Mouse (Mus musculus): ENCODE results near the gene Gm49358. TPM values are rescaled to one million over a fixed set of nuclear protein-coding genes. Genes with fewer than 3 reads are reported as not detected.

Gm49358 gene
- polyA plus RNA-seq, 1 experiment, result not detected

GRCm38 (mm10) chr10:86807362-86807761, 43.6 kb downstream of the Gm49358 start:
- 95% methylated on average over 1 of the region's 1 CpGs for WGBS
- H3K4me3 ChIP-seq (replicated peaks; ENCODE audit: extremely low read depth, low read depth, low read length), result no peak overlapping the region
- TF ChIP-seq CTCF (IDR thresholded peaks at IDR 0.05; ENCODE audit: insufficient read depth, low read length) (no peak), POLR2A (IDR thresholded peaks at IDR 0.05; ENCODE audit: borderline replicate concordance, extremely low read depth, low read depth, low read length) (no peak)
- H3K4me1 ChIP-seq (ENCODE audit: control insufficient read depth, insufficient read depth, low read length), result no peaks in the 10 kb centered on the region
- DNase-seq, result no peak

- no peak for TF ChIP-seq POLR2A (IDR thresholded peaks at IDR 0.05; ENCODE audit: borderline replicate concordance, extremely low read depth, low read depth, low read length)
- Histone ChIP-seq H3K4me3 (replicated peaks; ENCODE audit: extremely low read depth, low read depth, low read length) (no peak overlapping the region), H3K4me1 (ENCODE audit: control insufficient read depth, insufficient read depth, low read length) (no peaks in the 10 kb centered on the region)
- 74% methylated on average over 15 of the region's 15 CpGs for WGBS
- no peak for DNase-seq
Measured at GRCm38 (mm10) chr10:86808013-86808758, 44.4 kb downstream of the Gm49358 start.

GRCm38 (mm10) chr10:86810000-86810399, 46.2 kb downstream of the Gm49358 start:
- WGBS, result 87% methylated on average over 9 of the region's 9 CpGs
- Histone ChIP-seq H3K4me1 (ENCODE audit: control insufficient read depth, insufficient read depth, low read length) (no peaks in the 10 kb centered on the region), H3K4me3 (replicated peaks; ENCODE audit: extremely low read depth, low read depth, low read length) (no peak overlapping the region)
- TF ChIP-seq CTCF (IDR thresholded peaks at IDR 0.05; ENCODE audit: insufficient read depth, low read length) (no peak), POLR2A (IDR thresholded peaks at IDR 0.05; ENCODE audit: borderline replicate concordance, extremely low read depth, low read depth, low read length) (no peak)
- DNase-seq, result no peak

DNA sequence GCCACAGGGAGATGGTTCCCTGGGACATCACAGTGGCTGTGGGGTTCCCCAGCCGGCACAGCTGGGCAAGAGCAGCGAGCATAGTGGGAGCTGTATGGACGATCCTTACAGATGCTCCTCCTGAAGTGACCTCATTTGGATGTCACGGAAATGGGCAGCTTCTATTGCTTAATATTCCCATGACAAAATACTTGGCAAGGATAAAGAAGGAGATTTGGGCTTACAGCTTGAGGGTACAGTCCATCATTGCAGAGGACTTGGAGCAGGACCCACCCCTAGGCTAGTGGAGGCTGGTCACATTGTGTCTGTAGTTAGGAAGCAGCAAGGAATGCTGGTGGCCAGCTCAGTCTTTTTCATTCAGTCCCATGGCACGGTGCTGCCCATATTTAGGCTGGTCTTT, 46.8 kb downstream of the Gm49358 start:
- 84% methylated on average over 5 of the region's 5 CpGs for WGBS
- no peak for TF ChIP-seq POLR2A (IDR thresholded peaks at IDR 0.05; ENCODE audit: borderline replicate concordance, extremely low read depth, low read depth, low read length)
- H3K4me3 ChIP-seq (replicated peaks; ENCODE audit: extremely low read depth, low read depth, low read length), result no peak overlapping the region
- DNase-seq, result no peak
- no peaks in the 10 kb centered on the region for H3K4me1 ChIP-seq (ENCODE audit: control insufficient read depth, insufficient read depth, low read length)

DNA sequence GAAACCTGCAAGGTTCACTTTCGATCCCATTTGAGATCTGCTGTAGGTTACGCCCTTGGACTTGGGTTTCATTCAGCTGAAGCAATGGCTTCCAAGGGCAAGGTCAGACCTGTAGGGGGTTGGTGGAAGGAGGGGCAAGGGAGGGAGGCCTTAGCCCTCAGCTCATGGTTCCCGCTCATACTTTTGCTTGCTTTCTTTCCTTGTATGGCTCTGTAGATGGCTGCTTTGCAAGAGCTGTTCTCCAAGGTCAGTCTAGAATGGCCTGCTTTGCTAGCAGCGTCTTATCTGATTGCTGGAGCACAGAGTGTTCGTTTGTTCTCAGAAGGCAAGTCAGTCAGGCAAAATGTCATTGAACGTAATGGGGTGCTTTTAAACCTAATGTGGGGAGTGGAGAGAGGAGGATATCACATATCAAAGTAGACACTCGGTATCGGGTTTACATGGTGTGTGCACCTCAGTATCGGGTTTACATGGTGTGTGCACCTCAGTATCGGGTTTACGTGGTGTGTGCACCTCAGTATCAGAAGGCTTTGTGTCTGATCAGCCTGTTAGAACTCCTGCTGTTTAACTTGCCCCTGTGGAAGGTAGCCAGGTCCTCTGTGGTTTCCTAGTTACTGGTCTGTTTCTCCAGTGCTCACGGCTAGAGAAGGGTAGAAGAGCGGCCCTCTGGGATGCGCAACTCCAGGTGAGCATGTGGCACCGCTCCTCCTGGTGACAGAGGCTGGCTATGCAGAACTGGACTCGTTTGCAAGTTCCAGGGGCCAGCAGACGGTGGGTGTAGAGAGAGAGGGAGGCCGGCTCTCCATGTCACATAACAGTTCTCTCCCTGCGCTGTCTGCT, 50.7 kb downstream of the Gm49358 start:
- DNase-seq, result no peak
- TF ChIP-seq POLR2A (IDR thresholded peaks at IDR 0.05; ENCODE audit: borderline replicate concordance, extremely low read depth, low read depth, low read length) (no peak), CTCF (IDR thresholded peaks at IDR 0.05; ENCODE audit: insufficient read depth, low read length) (no peak)
- Histone ChIP-seq H3K4me1 (ENCODE audit: control insufficient read depth, insufficient read depth, low read length) (peaks cover 4% of the 10 kb centered on the region; the same call in 1 of the 2 replicates), H3K4me3 (replicated peaks; ENCODE audit: extremely low read depth, low read depth, low read length) (no peak overlapping the region)
- 73% methylated on average over 19 of the region's 19 CpGs for WGBS

GRCm38 (mm10) chr10:86815133-86815532, 51.4 kb downstream of the Gm49358 start:
- DNase-seq, result no peak
- 74% methylated on average over 7 of the region's 7 CpGs for WGBS
- no peak for TF ChIP-seq CTCF (IDR thresholded peaks at IDR 0.05; ENCODE audit: insufficient read depth, low read length)
- TF ChIP-seq POLR2A (IDR thresholded peaks at IDR 0.05; ENCODE audit: borderline replicate concordance, extremely low read depth, low read depth, low read length), result no peak

GRCm38 (mm10) chr10:86819649-86820165, 55.9 kb downstream of the Gm49358 start:
- no peak for TF ChIP-seq CTCF (IDR thresholded peaks at IDR 0.05; ENCODE audit: insufficient read depth, low read length)
- no peak for TF ChIP-seq POLR2A (IDR thresholded peaks at IDR 0.05; ENCODE audit: borderline replicate concordance, extremely low read depth, low read depth, low read length)
- DNase-seq, result no peak
- Histone ChIP-seq H3K4me3 (replicated peaks; ENCODE audit: extremely low read depth, low read depth, low read length) (no peak overlapping the region), H3K4me1 (ENCODE audit: control insufficient read depth, insufficient read depth, low read length) (peaks cover 6% of the 10 kb centered on the region)
- 23% methylated on average over 8 of the region's 8 CpGs for WGBS

More at GRCm38 (mm10) chr10:86815133-86815532, 51.4 kb downstream of the Gm49358 start:
- Histone ChIP-seq H3K4me1 (ENCODE audit: control insufficient read depth, insufficient read depth, low read length) (peaks cover 6% of the 10 kb centered on the region), H3K4me3 (replicated peaks; ENCODE audit: extremely low read depth, low read depth, low read length) (no peak overlapping the region)

GRCm38 (mm10) chr10:86821014-86821413, 57.2 kb downstream of the Gm49358 start:
- peaks cover 6% of the 10 kb centered on the region for H3K4me1 ChIP-seq (ENCODE audit: control insufficient read depth, insufficient read depth, low read length)
- no peak for DNase-seq
- H3K4me3 ChIP-seq (replicated peaks; ENCODE audit: extremely low read depth, low read depth, low read length), result no peak overlapping the region
- 95% methylated on average over 7 of the region's 7 CpGs for WGBS
- no peak for TF ChIP-seq CTCF (IDR thresholded peaks at IDR 0.05; ENCODE audit: insufficient read depth, low read length)
- TF ChIP-seq POLR2A (IDR thresholded peaks at IDR 0.05; ENCODE audit: borderline replicate concordance, extremely low read depth, low read depth, low read length), result no peak

GRCm38 (mm10) chr10:86824093-86824492, 60.3 kb downstream of the Gm49358 start:
- H3K4me3 ChIP-seq (replicated peaks; ENCODE audit: extremely low read depth, low read depth, low read length), result no peak overlapping the region
- peaks cover 6% of the 10 kb centered on the region for H3K4me1 ChIP-seq (ENCODE audit: control insufficient read depth, insufficient read depth, low read length)
- TF ChIP-seq POLR2A (IDR thresholded peaks at IDR 0.05; ENCODE audit: borderline replicate concordance, extremely low read depth, low read depth, low read length) (no peak), CTCF (IDR thresholded peaks at IDR 0.05; ENCODE audit: insufficient read depth, low read length) (no peak)
- no peak for DNase-seq
- 88% methylated on average over 6 of the region's 6 CpGs for WGBS
